Mouse (Mus musculus) thymus, adult 2 months (tissue): ENCODE results near the gene Nfkbie. TPM values are rescaled to one million over a fixed set of nuclear protein-coding genes. Genes with fewer than 3 reads are reported as not detected.
A peak's percentile ranks its signal among the peaks of the same experiment; 100 is the strongest.

ENCODE experiments used
- DNase-seq: peaks from one replicate; pipeline ENCODE4 v3.0.0; 2021
- H3K27ac ChIP-seq: fragments of 200-500 bp; 2 replicates; pipeline ENCODE4 v1.5.1; 2012; ENCODE audit warnings: low read length, control low read depth; ENCODE audit not compliant: control insufficient read depth, insufficient read depth
- H3K27me3 ChIP-seq: fragments of 200-500 bp; 2 replicates; pipeline ENCODE4 v1.6.1; 2012; ENCODE audit warnings: mild to moderate bottlenecking, low read length, moderate library complexity, mixed read lengths; ENCODE audit not compliant: control insufficient read depth, insufficient read depth
- H3K36me3 ChIP-seq: fragments of 200-500 bp; 2 replicates; pipeline ENCODE4 v1.6.1; 2012; ENCODE audit warnings: mild to moderate bottlenecking, low read length, moderate library complexity; ENCODE audit not compliant: control insufficient read depth, insufficient read depth
- H3K4me1 ChIP-seq: fragments of 200-500 bp; replicated peaks from 2 replicates; pipeline ENCODE4 v1.6.1; 2012; ENCODE audit warnings: low read length; ENCODE audit not compliant: control insufficient read depth, insufficient read depth
- H3K4me3 ChIP-seq: fragments of 200-500 bp; 2 replicates; pipeline ENCODE4 v1.5.1; 2012; ENCODE audit warnings: mild to moderate bottlenecking, low read length, control low read depth, moderate library complexity; ENCODE audit not compliant: control insufficient read depth, insufficient read depth
- CTCF ChIP-seq: fragments of 200-500 bp; IDR thresholded peaks from 2 replicates; pipeline ENCODE4 v1.5.1; 2012; ENCODE audit warnings: mild to moderate bottlenecking, control low read depth, low read length, moderate library complexity, borderline replicate concordance; ENCODE audit not compliant: control insufficient read depth, poor library complexity, insufficient read depth; ENCODE audit errors: extremely low read depth
- POLR2A ChIP-seq: fragments of 200-500 bp; IDR thresholded peaks from 2 replicates; pipeline ENCODE4 v1.6.1; 2012; ENCODE audit warnings: mild to moderate bottlenecking, low read length, control low read depth, moderate library complexity; ENCODE audit not compliant: control insufficient read depth, poor library complexity, insufficient read depth; ENCODE audit errors: extremely low read depth
- WGBS: fragments of 180-500 bp; shearing (Covaris S2); methylation state at CpG from one replicate; pipeline ENCODE4 v1.1.7; 2018; 5-methylcytosine and 5-hydroxymethylcytosine counted together
- polyA plus RNA-seq: library from polyadenylated mRNA; depleted of rRNA; stranded (reverse); fragments of >200 nt; gene quantifications from 2 replicates; pipeline ENCODE4 v1.2.3, GENCODE M21; 2012

Nfkbie gene
- polyA plus RNA-seq, 1 experiment: 64.5 TPM

DNA sequence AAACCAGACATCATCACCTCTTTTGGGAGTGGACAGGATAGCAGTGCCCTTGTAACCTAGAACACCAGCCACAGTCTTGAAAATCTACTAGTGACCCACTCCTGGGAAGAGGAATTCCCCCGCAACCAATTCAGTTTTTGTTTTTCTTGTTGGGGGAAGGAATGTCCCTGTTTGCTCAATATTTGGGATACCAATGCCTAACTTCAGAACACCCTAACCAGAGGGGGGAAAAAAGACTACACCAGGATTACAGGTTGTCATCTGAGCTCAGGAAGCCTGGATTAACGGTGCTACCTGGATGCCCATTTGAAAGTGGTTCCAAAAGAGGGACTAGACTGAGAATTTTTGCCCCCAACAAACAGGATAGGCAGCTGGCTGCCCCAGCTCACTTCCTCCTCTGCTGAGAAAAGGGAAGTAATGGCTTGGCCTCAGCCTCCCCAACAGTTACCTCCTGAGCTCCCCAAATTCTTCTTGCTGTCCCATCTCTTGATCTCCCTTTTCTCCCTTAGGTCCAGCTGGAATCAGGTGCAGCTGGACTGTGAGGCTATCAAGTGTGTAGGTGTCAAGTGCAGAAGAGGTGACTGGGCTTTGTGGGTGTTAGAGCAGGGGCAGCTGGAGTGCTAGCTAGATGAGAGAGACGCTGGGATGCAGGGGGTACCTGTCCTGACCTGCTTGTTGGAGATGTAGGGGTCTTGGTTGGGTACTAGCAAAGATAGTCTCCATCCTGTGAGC lies 1.2 kb downstream of the Nfkbie start:
- Histone ChIP-seq H3K36me3 (0 out of 2 replicates have a peak, but pooled peaks cover 12% of the 10 kb centered on the region), H3K27me3 (no peaks in the 10 kb centered on the region), H3K4me1 (peaks cover 33% of the 10 kb centered on the region), H3K4me3 (peak overlapping the region; percentile 97), H3K27ac (peak overlapping the region; percentile 91)
- TF ChIP-seq POLR2A (no peak), CTCF (no peak)
- under 1% methylated on average over 3 of the region's 3 CpGs for WGBS
- peak; percentile 52 for DNase-seq

DNA sequence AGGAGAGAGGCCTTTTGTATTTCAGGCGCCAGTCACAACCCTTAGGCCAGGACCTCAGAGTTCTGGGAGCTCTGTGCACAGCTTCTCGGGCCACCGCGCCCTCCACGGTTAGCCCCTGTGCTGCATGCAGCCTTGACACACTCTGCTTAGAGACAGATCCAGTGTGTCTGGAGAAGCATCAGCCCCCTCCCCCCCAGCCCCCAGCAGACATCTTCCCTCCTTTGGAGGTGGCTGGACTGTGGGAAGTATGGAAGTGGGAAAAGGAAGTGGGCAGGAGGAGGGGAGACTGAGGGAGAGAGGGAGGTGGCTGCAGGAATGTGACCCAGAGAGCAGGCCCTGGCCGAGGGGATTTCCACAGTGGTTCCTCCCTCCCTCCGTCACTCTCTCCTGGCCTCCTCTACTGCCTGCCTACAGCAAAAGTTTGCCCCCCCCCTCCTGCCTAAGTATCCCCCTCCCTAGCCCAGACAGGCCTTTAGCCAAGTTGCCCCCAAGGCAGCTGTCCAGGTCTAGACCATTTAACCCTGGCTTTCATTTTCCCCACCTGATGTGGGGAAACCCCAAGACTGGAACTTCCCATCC lies 1.8 kb downstream of the Nfkbie start:
- H3K4me1 ChIP-seq: peaks cover 30% of the 10 kb centered on the region
- H3K36me3 ChIP-seq: 0 out of 2 replicates have a peak, but pooled peaks cover 12% of the 10 kb centered on the region
- TF ChIP-seq POLR2A: no peak
- 0 out of 2 replicates have a peak, but pooled peaks have one; percentile 11 for TF ChIP-seq CTCF
- H3K4me3 ChIP-seq: peak overlapping the region; percentile 97
- peak overlapping the region; percentile 91 for H3K27ac ChIP-seq
- peak; percentile 36 for DNase-seq
- H3K27me3 ChIP-seq: no peaks in the 10 kb centered on the region
- 8% methylated on average over 7 of the region's 7 CpGs for WGBS

DNA sequence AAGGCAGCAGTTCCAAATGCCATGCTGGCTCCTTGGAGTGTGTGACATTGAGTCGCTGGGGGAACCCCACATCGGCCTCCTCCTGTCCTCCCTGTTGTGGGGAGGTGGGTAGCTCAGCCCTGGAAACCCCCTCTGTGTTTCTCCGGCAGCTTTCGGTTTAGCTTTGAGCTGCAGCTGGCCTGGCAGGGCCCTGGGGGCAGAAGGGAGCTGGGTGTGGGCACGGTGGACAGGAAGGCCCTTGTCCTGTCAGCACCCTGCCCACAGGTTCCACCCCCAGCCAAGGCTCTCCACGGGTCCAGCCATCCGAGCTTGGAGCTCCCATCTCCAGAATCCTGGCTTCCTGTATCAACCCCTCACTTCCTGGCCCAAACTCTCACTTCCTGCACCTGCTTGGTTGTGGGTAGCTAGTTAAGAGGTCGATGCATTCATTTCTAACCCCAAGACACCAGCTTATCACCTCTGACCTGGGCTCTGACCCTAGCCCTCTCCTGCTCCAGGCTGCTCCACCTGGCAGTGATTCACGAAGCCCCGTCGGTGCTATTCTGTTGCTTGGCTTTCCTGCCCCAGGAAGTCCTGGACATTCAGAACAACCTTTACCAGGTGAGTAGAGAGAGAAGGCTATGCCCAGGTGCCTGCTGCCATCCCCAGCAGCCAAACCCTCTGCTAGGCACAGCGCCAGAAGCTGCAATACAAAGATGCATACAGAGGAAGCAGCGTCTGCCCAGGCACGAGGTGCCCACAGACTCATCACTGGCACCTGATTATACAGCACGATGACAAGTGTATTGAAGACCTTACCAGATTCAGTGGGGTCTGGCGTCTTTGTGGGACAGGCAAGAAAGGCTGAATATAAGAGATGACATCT lies 2.7 kb downstream of the Nfkbie start:
- TF ChIP-seq POLR2A (peak; percentile 39; the same call in 1 of the 2 replicates), CTCF (no peak)
- peak overlapping the region; percentile 97 for H3K4me3 ChIP-seq
- DNase-seq: peak; percentile 56
- WGBS: 5% methylated on average over 16 of the region's 16 CpGs
- H3K27ac ChIP-seq: peak overlapping the region; percentile 91
- 0 out of 2 replicates have a peak, but pooled peaks cover 12% of the 10 kb centered on the region for H3K36me3 ChIP-seq
- H3K27me3 ChIP-seq: no peaks in the 10 kb centered on the region
- H3K4me1 ChIP-seq: peaks cover 32% of the 10 kb centered on the region

DNA sequence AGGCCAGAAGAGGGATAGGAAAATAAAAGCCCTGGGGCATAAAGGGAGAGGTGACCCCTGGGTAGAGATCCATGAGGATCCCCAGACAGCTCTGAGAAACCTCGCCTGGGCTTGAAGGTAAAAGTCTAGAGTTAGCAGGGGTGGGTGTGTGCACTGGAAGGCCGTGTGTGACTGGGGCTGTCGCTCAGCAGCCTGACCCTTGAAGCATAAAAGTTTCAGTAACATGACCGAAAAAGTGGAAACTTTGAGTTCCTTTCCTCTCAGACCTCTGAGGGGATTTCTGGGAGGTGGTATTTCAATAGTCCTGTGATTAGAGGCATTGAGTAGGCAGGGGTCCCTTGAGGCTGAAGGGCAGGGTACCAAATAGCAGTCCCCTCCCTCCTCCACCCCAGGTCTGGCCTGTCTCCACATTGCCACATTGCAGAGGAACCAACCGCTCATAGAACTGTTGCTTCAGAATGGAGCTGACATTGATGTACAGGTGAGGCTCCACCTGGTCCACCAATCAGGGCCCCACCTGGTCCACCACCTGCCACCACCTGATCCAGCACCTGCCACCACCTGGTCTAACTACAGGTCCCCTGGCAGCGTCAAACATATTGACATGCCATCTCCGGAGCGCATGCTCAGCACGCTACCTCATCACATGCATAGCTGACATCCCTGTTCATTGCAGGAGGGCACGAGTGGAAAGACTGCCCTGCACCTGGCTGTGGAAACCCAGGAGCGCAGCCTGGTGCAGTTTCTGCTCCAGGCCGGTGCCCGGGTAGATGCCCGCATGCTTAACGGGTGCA lies 4.4 kb downstream of the Nfkbie start:
- Histone ChIP-seq H3K36me3 (0 out of 2 replicates have a peak, but pooled peaks cover 12% of the 10 kb centered on the region), H3K4me3 (no peak overlapping the region), H3K27ac (no peak overlapping the region), H3K27me3 (no peaks in the 10 kb centered on the region), H3K4me1 (peaks cover 39% of the 10 kb centered on the region)
- 95% methylated on average over 15 of the region's 15 CpGs for WGBS
- no peak for DNase-seq
- no peak for TF ChIP-seq POLR2A
- no peak for TF ChIP-seq CTCF

DNA sequence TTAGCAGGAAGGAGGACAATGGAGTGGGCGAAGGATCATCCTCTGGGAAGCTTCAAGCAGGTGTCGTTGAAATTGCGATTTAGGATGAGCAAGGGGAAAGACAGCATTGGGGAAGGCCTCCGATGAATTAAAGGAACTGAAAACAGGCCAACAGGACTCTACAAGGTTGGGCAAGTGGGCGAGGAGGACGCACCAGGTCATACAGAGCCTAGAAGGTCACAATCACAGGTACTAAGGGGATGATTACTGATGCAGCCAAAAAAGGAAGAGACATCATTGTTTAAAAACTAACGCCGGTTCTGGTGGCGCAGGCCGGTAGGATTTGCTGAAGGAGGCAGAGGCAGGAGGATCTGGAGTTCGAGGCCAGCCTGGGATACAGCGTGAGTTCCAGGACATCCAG lies 7.7 kb downstream of the Nfkbie start:
- Histone ChIP-seq H3K36me3 (peaks cover 29% of the 10 kb centered on the region), H3K27me3 (no peaks in the 10 kb centered on the region), H3K27ac (0 out of 2 replicates have a peak overlapping the region, but pooled peaks have one; percentile 16), H3K4me3 (no peak overlapping the region), H3K4me1 (peaks cover 26% of the 10 kb centered on the region)
- DNase-seq: no peak
- TF ChIP-seq POLR2A (no peak), CTCF (no peak)
- WGBS: 72% methylated on average over 12 of the region's 12 CpGs
